Mouse (Mus musculus) forebrain, embryonic 13.5 days (tissue): ENCODE results near the gene P2ry12. TPM values are rescaled to one million over a fixed set of nuclear protein-coding genes. Genes with fewer than 3 reads are reported as not detected.

ENCODE experiments used
- ATAC-seq: fragments of 200-750 bp; cut with Nextera tagmentation; 2 replicates; pipeline ENCODE4 v1.8.0; 2017
- H3K27ac ChIP-seq: fragments of 300-500 bp; sonication (generic); 2 replicates; pipeline ENCODE4 v1.5.1; 2015; ENCODE audit warnings: inconsistent platforms, mild to moderate bottlenecking, moderate library complexity
- H3K27me3 ChIP-seq: fragments of 300-500 bp; sonication (generic); 2 replicates; pipeline ENCODE4 v1.6.1; 2015; ENCODE audit warnings: mild to moderate bottlenecking, inconsistent platforms
- H3K36me3 ChIP-seq: fragments of 300-500 bp; sonication (generic); 2 replicates; pipeline ENCODE4 v1.6.1; 2015; ENCODE audit warnings: mild to moderate bottlenecking, inconsistent platforms; ENCODE audit not compliant: poor library complexity, severe bottlenecking
- H3K4me1 ChIP-seq: fragments of 300-500 bp; sonication (generic); 2 replicates; pipeline ENCODE4 v1.6.1; 2015; ENCODE audit warnings: inconsistent platforms
- H3K4me2 ChIP-seq: fragments of 300-500 bp; sonication (generic); 2 replicates; pipeline ENCODE4 v1.6.1; 2015; ENCODE audit warnings: inconsistent platforms, mild to moderate bottlenecking, moderate library complexity
- H3K4me3 ChIP-seq: fragments of 300-500 bp; sonication (generic); 2 replicates; pipeline ENCODE4 v1.5.1; 2015; ENCODE audit warnings: mild to moderate bottlenecking, inconsistent platforms
- H3K9ac ChIP-seq: fragments of 300-500 bp; sonication (generic); 2 replicates; pipeline ENCODE4 v1.6.1; 2015; ENCODE audit warnings: mild to moderate bottlenecking, inconsistent platforms
- H3K9me3 ChIP-seq: fragments of 300-500 bp; sonication (generic); replicated peaks from 2 replicates; pipeline ENCODE4 v1.6.1; 2016; ENCODE audit warnings: inconsistent platforms
- WGBS: fragments of 180-500 bp; shearing (Covaris S2); methylation state at CpG from one replicate; pipeline ENCODE4 v1.1.7; 2015; 5-methylcytosine and 5-hydroxymethylcytosine counted together
- polyA plus RNA-seq: library from polyadenylated mRNA; unstranded; fragments of >200 nt; fragmentation: Nextera tagmentation; extraction: Ambion mirVana; gene quantifications from 2 replicates; pipeline ENCODE4 v1.2.1, GENCODE M21; 2015

Gene P2ry12
- polyA plus RNA-seq, 1 experiment from 2014 or later: 4.9 TPM

- Histone ChIP-seq H3K9ac (no peak overlapping the region), H3K27ac (no peak overlapping the region), H3K4me1 (no peaks in the 10 kb centered on the region), H3K36me3 (no peaks in the 10 kb centered on the region), H3K4me2 (no peak overlapping the region), H3K27me3 (no peaks in the 10 kb centered on the region), H3K4me3 (no peak overlapping the region), H3K9me3 (no peaks in the 10 kb centered on the region)
- no peak for ATAC-seq
- WGBS: 81% methylated on average over 6 of the region's 6 CpGs
Observed at GRCm38 (mm10) chr3:59174426-59175154, 88.1 kb downstream of the P2ry12 start.

DNA sequence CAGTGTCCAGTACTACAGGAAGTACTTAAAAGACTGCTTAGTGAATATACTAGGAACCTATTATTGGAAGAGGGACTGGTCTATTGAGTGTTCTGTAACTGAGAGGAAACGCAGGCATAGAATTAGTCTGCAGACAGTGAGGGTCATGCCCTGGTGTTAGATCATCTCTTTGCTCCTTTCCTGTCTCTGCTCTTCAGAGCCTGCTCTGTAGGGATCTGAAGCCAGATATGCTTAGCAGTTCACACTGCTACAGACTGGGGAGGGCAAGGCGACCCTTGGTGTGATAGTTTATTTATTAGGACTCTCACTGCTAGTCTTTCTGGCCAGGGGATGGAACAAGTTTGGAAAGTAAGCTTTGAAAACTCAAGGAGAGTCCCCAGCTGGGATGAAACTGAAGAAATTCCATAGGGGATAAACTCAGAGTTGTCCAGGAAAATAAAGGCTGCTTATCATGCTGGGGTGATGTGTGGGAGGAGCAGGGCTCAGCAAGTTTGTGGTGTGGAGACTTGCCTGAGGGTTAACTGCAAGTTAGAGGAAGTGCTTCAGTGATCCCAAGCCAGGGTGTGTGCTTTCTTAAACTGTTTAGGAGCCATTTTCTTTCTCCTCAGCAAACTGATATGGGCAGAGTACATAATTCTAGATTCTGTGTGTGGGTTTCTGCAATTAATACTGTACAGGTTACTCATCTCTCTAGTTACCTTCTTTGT lies 92.6 kb downstream of the P2ry12 start:
- WGBS: 69% methylated on average over 2 of the region's 2 CpGs
- ATAC-seq: no peak
- no peaks in the 10 kb centered on the region for H3K27me3 ChIP-seq
- no peak overlapping the region for H3K4me3 ChIP-seq
- H3K4me1 ChIP-seq: no peaks in the 10 kb centered on the region
- H3K4me2 ChIP-seq: no peak overlapping the region
- no peak overlapping the region for H3K27ac ChIP-seq
- no peak overlapping the region for H3K9ac ChIP-seq
- H3K9me3 ChIP-seq: no peaks in the 10 kb centered on the region
- H3K36me3 ChIP-seq: no peaks in the 10 kb centered on the region

- no peak overlapping the region for H3K27ac ChIP-seq
- no peaks in the 10 kb centered on the region for H3K4me1 ChIP-seq
- WGBS: 88% methylated on average over 4 of the region's 4 CpGs
- no peak overlapping the region for H3K4me3 ChIP-seq
- no peak overlapping the region for H3K4me2 ChIP-seq
- ATAC-seq: no peak
- no peaks in the 10 kb centered on the region for H3K36me3 ChIP-seq
- H3K9me3 ChIP-seq: no peaks in the 10 kb centered on the region
- H3K27me3 ChIP-seq: no peaks in the 10 kb centered on the region
- no peak overlapping the region for H3K9ac ChIP-seq
Observed at GRCm38 (mm10) chr3:59169215-59169614, 93.5 kb downstream of the P2ry12 start.

- Histone ChIP-seq H3K4me3 (no peak overlapping the region), H3K4me2 (no peak overlapping the region), H3K27me3 (no peaks in the 10 kb centered on the region), H3K9ac (no peak overlapping the region), H3K4me1 (no peaks in the 10 kb centered on the region), H3K27ac (no peak overlapping the region), H3K36me3 (no peaks in the 10 kb centered on the region), H3K9me3 (no peaks in the 10 kb centered on the region)
- 92% methylated on average over 6 of the region's 6 CpGs for WGBS
- ATAC-seq: no peak
Observed at GRCm38 (mm10) chr3:59168476-59168875, 94.2 kb downstream of the P2ry12 start.

DNA sequence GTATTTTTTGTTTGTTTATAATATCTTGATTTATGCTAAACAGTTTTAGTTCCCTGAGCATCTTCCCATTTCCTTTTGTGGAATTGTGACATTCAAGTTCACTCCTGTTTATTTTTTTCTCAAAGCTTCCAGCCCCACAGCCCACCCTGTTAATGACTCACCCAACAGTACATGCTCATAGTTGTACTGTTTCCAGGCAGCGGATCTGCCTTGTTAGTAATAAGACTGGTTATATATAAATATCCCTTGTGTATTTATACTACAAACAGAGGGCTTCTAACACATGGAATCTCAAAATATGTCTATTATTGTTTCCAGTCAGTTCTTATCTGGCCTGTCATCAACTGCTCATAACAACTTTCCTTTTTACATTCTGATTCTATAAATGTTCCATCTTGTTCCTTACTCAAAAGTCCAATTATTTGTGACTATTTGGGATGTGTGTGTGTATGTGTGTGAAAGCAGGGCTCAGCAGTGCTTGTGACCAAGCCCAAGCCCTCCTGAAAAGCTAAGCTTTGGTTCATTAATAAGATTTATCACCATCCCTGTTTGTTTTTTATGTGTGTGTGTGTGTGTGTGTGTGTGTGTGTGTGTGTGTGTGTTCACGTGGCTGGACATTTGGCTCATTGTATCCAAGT lies 95.1 kb downstream of the P2ry12 start:
- Histone ChIP-seq H3K27me3 (no peaks in the 10 kb centered on the region), H3K4me2 (no peak overlapping the region), H3K9ac (no peak overlapping the region), H3K4me3 (no peak overlapping the region), H3K4me1 (no peaks in the 10 kb centered on the region), H3K36me3 (no peaks in the 10 kb centered on the region), H3K9me3 (no peaks in the 10 kb centered on the region), H3K27ac (no peak overlapping the region)
- 82% methylated on average over 2 of the region's 2 CpGs for WGBS
- ATAC-seq: no peak

Other genes with a start within 250 kb of the P2ry12 start
- 1.1 and 1.7 TPM in 2 replicates for gene Gpr171, start 161.1 kb downstream of the P2ry12 start, polyA plus RNA-seq
- 2.9 and 3.2 TPM in 2 replicates for gene P2ry14, start 109.3 kb downstream of the P2ry12 start, polyA plus RNA-seq
- gene Gpr87, start 67.8 kb downstream of the P2ry12 start, polyA plus RNA-seq: 0.15 TPM in 1 of 2 replicates, not detected in the other
- gene P2ry13, start 52.0 kb downstream of the P2ry12 start, polyA plus RNA-seq: 0.94 and 1.2 TPM in 2 replicates
- gene Igsf10, start 81.5 kb upstream of the P2ry12 start, polyA plus RNA-seq: 2.2 and 2.3 TPM in 2 replicates